Comparison of ENCODE assay signal across 11 mouse cellular contexts in the genomic region with DNA sequence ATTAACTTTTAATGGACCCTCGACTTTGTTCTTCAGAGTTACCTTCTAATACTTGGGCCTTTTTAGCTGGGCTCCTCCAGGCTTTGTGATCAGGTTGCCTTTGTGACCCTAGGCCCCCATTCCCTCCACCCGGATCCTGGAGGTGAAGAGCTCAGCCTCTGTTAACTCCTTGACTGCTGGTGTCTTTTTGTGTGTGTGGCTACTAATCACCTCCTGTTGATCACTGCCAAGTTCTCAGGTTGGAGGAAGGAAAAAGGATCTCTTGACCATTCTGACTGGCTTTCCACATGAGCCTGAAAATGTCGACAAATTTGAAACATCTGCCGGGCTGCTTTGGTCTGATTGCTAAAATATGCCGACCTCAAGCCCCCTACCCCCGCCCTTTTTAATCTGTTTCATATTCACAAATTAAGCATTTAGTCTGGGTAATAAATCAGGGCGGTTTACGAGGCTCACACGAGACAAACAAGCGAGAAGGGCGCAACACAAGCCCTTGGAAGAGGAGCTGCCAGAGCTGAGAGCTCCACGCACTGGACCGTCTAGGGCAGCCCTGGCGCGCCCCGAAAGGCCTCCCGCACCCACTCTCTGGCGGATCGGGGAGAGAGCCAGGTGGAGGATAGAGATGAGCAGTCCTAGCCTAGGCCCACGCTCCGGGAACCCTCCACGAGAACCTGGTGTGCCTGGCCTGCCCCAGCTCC. TPM values are rescaled to one million over a fixed set of nuclear protein-coding genes. Genes with fewer than 3 reads are reported as not detected.
DNase-seq lines count a peak whose midpoint lies in the region; ATAC-seq and TF ChIP-seq lines count a peak whose summit lies in the region.
"Had no signal": no experiment of that assay in that cellular context is flagged by ENCODE, and none has a peak within 500 bp of the region (broad histone marks: within the 10 kb centered on the region; RNA-seq: fewer than 3 reads in every experiment).

No protein-coding gene starts in this region.

- H3K4me1 ChIP-seq in heart, postnatal 0 days (ENCODE audit: control insufficient read depth, insufficient read depth): peaks cover 18% of the 10 kb centered on the region; the same call in 1 of the 2 replicates
- peaks cover 9% of the 10 kb centered on the region for H3K4me1 ChIP-seq in hindbrain, embryonic 16.5 days (ENCODE audit: control insufficient read depth, insufficient read depth, low read depth, low read length)
- peaks cover 19% of the 10 kb centered on the region for H3K4me1 ChIP-seq in midbrain, embryonic 16.5 days (ENCODE audit: control insufficient read depth, insufficient read depth, low read length)

- no peak for TF ChIP-seq EP300 in heart, postnatal 0 days (IDR thresholded peaks at IDR 0.05; ENCODE audit: low read depth)

- TF ChIP-seq CTCF in heart, postnatal 0 days (IDR thresholded peaks at IDR 0.05; ENCODE audit: low read depth): no peak

- H3K4me3 ChIP-seq in heart, postnatal 0 days (ENCODE audit: low read depth, low read length): peak overlapping the region; percentile 69
- peak overlapping the region; percentile 60 for H3K4me3 ChIP-seq in hindbrain, embryonic 16.5 days (ENCODE audit: low read length)
- H3K4me3 ChIP-seq in midbrain, embryonic 16.5 days (ENCODE audit: low read depth, low read length): peak overlapping the region; percentile 61

- H3K36me3 ChIP-seq in heart, postnatal 0 days (replicated peaks; ENCODE audit: control insufficient read depth, insufficient read depth, low read length): no peaks in the 10 kb centered on the region
- no peaks in the 10 kb centered on the region for H3K36me3 ChIP-seq in hindbrain, embryonic 16.5 days (ENCODE audit: control insufficient read depth, insufficient read depth, low read length)
- H3K36me3 ChIP-seq in midbrain, embryonic 16.5 days (ENCODE audit: control insufficient read depth, insufficient read depth, low read length): no peaks in the 10 kb centered on the region

- H3K4me2 ChIP-seq in heart, postnatal 0 days (ENCODE audit: low read depth, low read length): peak overlapping the region; percentile 86
- peak overlapping the region; percentile 67 for H3K4me2 ChIP-seq in hindbrain, embryonic 16.5 days (ENCODE audit: low read length)
- peak overlapping the region; percentile 64 for H3K4me2 ChIP-seq in midbrain, embryonic 16.5 days (ENCODE audit: low read length)

- ATAC-seq in heart, postnatal 0 days (ENCODE audit: insufficient read depth, low read depth): no peak
- 0 out of 2 replicates have a peak, but pooled peaks have one; percentile 2 for ATAC-seq in hindbrain, embryonic 16.5 days
- 0 out of 2 replicates have a peak, but pooled peaks have one; percentile 13 for ATAC-seq in midbrain, embryonic 16.5 days
- ATAC-seq: CD4-positive, CD25-positive, alpha-beta regulatory T cell, adult 4 months had no signal

- 24% methylated on average over 22 of the region's 22 CpGs for WGBS in heart, postnatal 0 days
- 14% methylated on average over 22 of the region's 22 CpGs for WGBS in hindbrain, embryonic 16.5 days
- 12% methylated on average over 22 of the region's 22 CpGs for WGBS in midbrain, embryonic 16.5 days

- peak overlapping the region; percentile 69 for H3K9ac ChIP-seq in heart, postnatal 0 days (replicated peaks; ENCODE audit: low read depth, low read length)
- peak overlapping the region; percentile 79 for H3K9ac ChIP-seq in hindbrain, embryonic 16.5 days (ENCODE audit: low read depth, low read length)
- H3K9ac ChIP-seq in midbrain, embryonic 16.5 days (ENCODE audit: low read depth, low read length): peak overlapping the region; percentile 89

- no peak for DNase-seq in heart, postnatal 0 days (ENCODE audit: low spot score)
- no peak for DNase-seq in heart, adult 18-20 months
- peak; percentile 35 for DNase-seq in embryo, embryonic 9.5 days (ENCODE audit: extremely low spot score)
- no peak for DNase-seq in adrenal gland, postnatal 14 days
- no peak for DNase-seq in cerebellum, postnatal 4 days (ENCODE audit: low spot score in 2 of 2)
- DNase-seq in testis, postnatal 14 days (ENCODE audit: low spot score): no peak
- DNase-seq: gastrocnemius, postnatal 10 days had no signal

- H3K9me3 ChIP-seq in heart, postnatal 0 days (replicated peaks; ENCODE audit: control insufficient read depth, low read length): no peaks in the 10 kb centered on the region
- H3K9me3 ChIP-seq in hindbrain, embryonic 16.5 days (ENCODE audit: control insufficient read depth, low read length): no peaks in the 10 kb centered on the region
- H3K9me3 ChIP-seq in midbrain, embryonic 16.5 days (replicated peaks; ENCODE audit: control insufficient read depth, low read length, poor library complexity, severe bottlenecking): no peaks in the 10 kb centered on the region

- H3K27me3 ChIP-seq in heart, postnatal 0 days (ENCODE audit: control insufficient read depth, insufficient read depth, low read length): 0 out of 2 replicates have a peak, but pooled peaks cover 2% of the 10 kb centered on the region
- H3K27me3 ChIP-seq in hindbrain, embryonic 16.5 days (replicated peaks; ENCODE audit: control insufficient read depth, insufficient read depth, low read length): peaks cover 22% of the 10 kb centered on the region
- peaks cover 32% of the 10 kb centered on the region for H3K27me3 ChIP-seq in midbrain, embryonic 16.5 days (ENCODE audit: control insufficient read depth, insufficient read depth, low read depth, low read length)

- no peak overlapping the region for H3K27ac ChIP-seq in heart, postnatal 0 days (ENCODE audit: low read depth)
- H3K27ac ChIP-seq in hindbrain, embryonic 16.5 days (ENCODE audit: low read depth, low read length): no peak overlapping the region
- H3K27ac ChIP-seq in midbrain, embryonic 16.5 days (ENCODE audit: low read length): no peak overlapping the region
- H3K27ac ChIP-seq: macrophage had no signal

RNA-seq across cellular contexts. Expression of a gene that starts 33.6 kb away (rescaled TPM):
- 25.7 and 35.5 TPM in 2 replicates for total RNA-seq in heart, postnatal 0 days (2014; rRNA removed; ENCODE audit: low replicate concordance)
- polyA plus RNA-seq in heart, postnatal 0 days (2015; fragmentation: Nextera tagmentation; extraction: Ambion mirVana): 8.9 and 10.1 TPM in 2 replicates
- 10 to 100 TPM; 16.7 to 20.5 TPM for total RNA-seq in heart, adult 18-20 months (2021)
- 11.2 and 13.4 TPM in 2 replicates for polyA plus RNA-seq in hindbrain, embryonic 16.5 days (2015; fragmentation: Nextera tagmentation; extraction: Ambion mirVana)
- polyA plus RNA-seq in midbrain, embryonic 16.5 days (2015; fragmentation: Nextera tagmentation; extraction: Ambion mirVana): 14.7 and 16.8 TPM in 2 replicates
- 18.6 and 25.5 TPM in 2 replicates for total RNA-seq in adrenal gland, postnatal 14 days (2021)
